Mouse (Mus musculus) heart, postnatal 36 days (tissue): ENCODE measurements at regions not wholly inside any gene's neighbourhood (a gene's known extent, or its start where the extent isn't known, plus 50 kb on each side); places are given as distances from the start of the nearest gene placed in this dataset.
"Not testable (repeated sequence)": the region's sequence is repeated elsewhere in the genome, so short reads cannot be mapped to it uniquely, and the experiment has no call there.

Experiments used
- DNase-seq, 2 experiments: peaks; one replicate each; pipeline ENCODE4 v3.0.0; 2021 to 2022
- intact Hi-C: fragments of 180-260 bp; cut with DNase I; formaldehyde crosslinking; loops from one replicate; pipeline ENCODE4 v1.15.1; 2025

GRCm38 (mm10) chr14:82299222-82299621, 2144.1 kb upstream of the Pcdh17 start:
- no peak for DNase-seq
- intact Hi-C loops = no loop called here

- DNase-seq = peak in 1 of 2 experiments; percentile 1
- intact Hi-C loops = no loop called here
These were observed 2129.9 kb upstream of the Pcdh17 start for GRCm38 (mm10) chr14:82313491-82313890.

- intact Hi-C loops = not testable (repeated sequence)
These were observed 2108.5 kb upstream of the Pcdh17 start for GRCm38 (mm10) chr14:82334841-82335240.

More at GRCm38 (mm10) chr14:82334841-82335240, 2108.5 kb upstream of the Pcdh17 start:
- not testable (repeated sequence) for DNase-seq
